Mouse (Mus musculus) CD4-positive, CD25-positive, alpha-beta regulatory T cell, adult 2 months (primary cell): Measurements from ENCODE around the gene Rap1b.

Experiments
- DNase-seq: peaks from one replicate; pipeline ENCODE4 v3.0.0-alpha.2; 2012; ENCODE audit warnings: low read depth, low spot score

Rap1b gene

DNA sequence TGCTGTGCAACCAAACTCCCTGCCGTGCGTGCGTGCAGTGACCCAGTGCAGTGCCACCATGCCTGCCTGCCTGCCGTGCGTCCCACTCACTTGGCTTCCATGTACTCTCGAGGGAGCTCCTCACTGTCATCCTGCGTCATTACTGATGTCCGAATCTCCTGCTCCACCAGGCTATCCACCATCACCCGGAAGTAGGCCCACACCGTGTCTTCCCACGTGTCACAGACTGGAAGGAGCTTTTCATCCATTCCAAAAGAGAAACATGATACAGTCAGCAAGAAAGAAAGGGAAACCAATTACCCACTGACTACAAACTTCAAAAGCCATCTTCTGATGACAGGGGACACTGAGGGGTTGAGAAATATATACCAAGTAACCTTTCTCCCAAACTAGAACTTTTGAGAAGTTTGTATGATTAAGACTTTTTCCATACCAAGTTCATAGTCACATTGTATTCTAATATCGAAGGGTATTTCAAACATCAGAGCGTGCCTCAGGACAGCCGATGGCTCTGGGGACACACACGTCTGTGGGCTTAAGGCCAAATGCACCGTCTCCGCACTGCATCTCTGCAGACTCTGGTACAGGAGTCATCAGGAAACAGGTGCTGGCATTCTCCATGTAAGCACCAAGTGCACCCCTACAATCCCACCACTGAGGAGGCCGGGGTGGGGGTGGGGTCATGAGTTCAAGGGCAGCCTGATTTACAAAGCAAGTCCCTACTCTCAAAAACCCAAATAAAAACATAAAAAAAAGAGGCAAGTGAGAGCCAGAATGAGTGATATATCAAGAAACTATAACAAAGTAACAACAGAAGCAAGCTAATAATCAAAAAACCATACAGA, 75.3 kb downstream of the Rap1b start:
- no peak for DNase-seq

DNA sequence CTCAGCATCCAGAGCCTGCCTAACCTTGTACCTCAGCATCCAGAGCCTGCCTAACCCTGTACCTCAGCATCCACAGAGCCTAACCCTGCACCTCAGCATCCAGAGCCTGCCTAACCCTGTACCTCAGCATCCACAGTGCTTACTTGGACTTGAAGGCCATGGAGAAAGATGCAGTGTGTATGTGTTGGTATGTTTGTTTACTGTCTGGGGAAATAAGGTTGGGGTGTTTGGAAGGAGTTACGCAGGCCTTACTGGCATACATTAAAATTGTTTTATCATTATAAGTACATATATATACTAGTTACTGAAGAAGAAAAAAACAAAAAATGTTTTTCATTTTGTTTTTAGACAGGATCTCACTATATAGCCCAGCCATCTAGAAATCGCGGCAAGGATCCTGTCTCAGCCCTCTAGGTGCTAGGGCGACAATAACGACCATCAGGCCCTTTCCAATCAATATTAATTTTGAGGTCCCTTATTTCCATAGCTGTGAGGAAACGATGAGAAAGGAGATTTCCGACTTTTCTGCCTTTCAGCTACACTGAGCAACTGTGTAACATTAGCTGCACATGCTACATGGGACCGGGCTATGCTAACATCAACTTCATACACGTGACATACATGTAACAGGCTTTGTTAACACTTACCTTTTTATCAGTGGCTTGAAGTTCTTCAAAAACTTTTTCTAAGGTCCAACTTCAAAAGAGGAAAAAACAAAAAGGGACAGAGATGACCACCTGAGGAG, 76.1 kb downstream of the Rap1b start:
- DNase-seq: no peak

DNA sequence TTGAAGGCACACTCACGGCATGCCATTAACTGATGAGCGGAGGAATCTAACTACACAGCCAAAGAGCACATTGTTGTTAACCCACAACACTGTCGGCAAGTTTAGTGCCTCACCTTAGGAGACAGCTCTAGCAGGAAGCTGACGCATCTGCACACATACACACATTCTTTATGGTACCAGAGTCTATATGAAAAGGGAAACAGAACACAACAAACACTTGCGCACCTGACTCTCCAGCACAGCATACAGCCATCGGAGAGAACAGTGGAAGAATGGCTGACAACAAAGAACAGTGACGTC, 77.7 kb downstream of the Rap1b start:
- DNase-seq: no peak

DNA sequence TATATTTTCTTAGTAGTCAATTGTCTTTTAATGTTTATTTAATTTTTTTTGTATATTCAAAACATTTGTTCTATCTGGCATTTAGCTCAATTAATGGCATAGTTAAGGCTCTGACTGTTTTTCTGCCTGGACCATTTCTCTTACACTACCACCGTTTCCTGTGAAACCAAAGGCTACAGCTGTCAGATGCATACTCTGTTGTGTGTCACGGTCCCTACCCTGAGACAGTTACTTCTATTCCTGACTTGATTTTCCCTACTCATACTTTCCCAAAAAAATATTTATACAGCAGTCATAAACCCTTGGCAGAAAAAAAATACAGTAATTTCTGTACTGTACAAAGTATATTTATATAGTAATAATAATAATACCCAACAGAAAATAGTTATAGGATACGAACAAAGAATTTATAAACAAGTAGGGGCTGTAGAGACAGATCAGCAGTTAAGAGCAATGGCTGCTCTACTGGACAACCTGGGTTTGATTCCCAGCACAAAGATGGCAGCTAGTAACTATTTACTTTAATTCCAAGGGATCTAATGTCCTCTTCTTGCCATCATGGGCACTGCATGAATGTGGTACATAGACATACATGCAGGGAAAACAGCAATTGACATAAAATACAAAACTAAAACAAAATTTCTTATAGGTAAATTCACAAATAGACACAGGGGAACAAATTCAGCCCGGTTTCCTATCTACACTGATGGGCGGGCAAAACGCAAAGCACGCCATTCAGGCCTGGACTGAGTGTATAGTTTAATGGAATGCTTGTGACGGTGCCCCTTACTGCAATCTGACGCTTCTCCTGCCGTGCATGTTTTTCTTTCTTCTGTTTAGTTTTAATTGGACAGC, 78.3 kb downstream of the Rap1b start:
- DNase-seq: no peak

DNA sequence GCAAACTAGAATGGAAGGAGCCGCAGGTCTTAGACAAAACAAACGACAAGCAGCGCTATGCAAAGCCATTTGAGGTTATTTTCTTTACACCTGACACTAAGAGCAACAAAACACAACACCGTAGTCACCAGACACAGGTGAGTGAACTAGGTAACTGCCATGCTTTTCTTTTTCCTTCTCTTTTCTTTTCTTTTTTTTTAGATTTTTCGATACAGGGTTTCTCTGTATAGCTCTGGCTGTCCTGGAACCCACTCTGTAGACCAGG, 79.0 kb downstream of the Rap1b start:
- DNase-seq: no peak

DNA sequence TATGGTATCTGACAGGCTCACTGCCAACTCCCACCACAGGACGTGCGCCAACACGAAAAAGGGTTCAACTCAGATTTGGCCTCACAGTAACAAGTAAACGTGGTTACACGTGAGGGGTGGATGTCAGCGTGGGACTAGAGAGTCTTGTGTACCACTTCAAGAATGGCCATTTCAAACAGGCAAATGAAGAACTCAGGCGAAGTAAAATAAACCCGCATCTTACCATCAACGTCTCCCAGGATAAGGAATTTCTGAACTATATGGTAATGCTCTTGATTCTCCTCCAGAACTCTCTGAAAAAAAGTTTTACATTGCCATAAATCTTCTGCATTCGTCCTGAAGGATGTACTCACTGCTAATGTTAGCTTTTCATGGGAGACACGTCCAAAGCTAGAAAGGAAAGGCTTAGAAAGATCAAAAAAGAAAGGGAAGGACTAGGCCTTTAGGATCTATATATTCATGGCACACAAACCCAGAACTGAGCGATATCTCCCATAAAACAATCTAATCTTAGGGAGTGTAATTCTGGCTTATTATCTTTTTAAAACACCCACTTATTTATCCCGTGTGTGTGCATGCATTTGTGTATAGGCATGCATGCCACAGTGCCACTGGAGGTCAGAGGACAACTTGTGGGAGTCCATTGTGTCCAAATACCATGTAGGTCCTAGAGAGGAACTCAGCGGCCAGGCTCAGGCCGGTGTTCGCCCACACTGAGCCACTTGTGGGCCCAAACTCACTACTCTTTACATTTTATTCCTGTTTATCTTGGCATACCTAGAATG, 79.5 kb downstream of the Rap1b start:
- DNase-seq: no peak

DNA sequence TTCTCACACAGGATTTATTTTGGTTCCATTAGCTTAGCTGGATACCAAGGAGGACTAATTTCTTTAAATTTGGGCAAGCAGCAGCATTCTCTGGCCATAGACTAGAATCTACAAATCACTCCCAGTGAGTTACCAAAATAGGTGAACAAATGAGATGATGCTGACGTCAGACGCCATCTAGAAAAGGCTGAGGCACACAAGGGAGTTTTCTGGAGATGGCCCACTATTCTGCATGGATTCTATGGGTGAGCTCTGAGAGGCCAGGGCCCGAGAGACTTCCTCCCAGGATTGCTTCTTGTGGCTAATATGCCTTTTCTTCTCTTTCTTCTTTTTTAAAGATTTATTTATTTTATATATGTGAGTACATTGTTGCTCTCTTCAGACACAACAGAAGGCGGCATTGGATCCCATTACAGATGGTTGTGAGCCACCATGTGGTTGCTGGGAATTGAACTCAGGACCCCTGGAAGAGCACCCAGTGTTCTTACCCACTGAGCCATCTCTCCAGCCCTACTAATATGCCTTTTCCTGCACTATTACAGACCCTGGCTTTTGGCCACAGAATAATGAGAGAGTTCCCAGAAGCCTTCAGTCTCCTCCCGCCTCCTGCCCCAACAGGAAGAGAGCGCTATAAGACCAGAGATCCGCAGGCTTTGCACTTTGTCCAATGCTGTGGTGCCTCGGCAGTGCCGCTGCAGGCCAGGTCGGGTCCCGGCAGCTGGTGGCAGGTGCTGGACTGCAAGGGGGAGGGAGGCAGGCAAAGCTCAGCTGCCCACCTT, 80.5 kb downstream of the Rap1b start:
- DNase-seq: no peak

DNA sequence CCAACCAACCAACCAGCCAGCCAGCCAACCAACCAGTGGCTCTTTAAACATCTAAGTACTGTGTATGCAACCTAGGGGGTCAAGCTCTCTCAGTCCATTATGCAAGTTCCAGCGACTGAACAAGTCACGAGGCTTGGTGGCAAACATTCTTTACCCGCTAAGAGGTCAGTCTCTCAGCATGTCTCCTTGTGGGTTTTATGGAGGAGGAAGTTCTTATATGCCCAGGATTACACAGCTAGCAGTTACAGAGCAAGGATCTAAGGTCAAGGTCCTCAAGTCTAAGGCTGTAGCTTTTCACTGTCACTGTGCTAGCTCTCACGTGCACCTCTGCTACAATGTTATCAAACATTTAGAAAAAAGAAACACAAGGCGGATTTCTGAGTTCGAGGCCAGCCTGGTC, 81.2 kb downstream of the Rap1b start:
- no peak for DNase-seq
